Mouse (Mus musculus): ENCODE measurements around the gene Rerg. TPM values are rescaled to one million over a fixed set of nuclear protein-coding genes. Genes with fewer than 3 reads are reported as not detected.
A peak's percentile ranks its signal among the peaks of the same experiment; 100 is the strongest.

Gene Rerg
- polyA plus RNA-seq, 1 experiment from 2014 or later = 1.6 TPM

- Histone ChIP-seq H3K4me3 (ENCODE audit: low read depth, low read length) (no peak overlapping the region), H3K4me1 (replicated peaks; ENCODE audit: control insufficient read depth, insufficient read depth, low read length) (no peaks in the 10 kb centered on the region; the same call in 1 of the 2 replicates), H3K27ac (ENCODE audit: low read depth, low read length) (no peak overlapping the region), H3K9ac (ENCODE audit: low read length) (no peak overlapping the region), H3K27me3 (ENCODE audit: control insufficient read depth, insufficient read depth, low read length) (no peaks in the 10 kb centered on the region), H3K4me2 (ENCODE audit: low read depth, low read length, severe bottlenecking) (no peak overlapping the region), H3K9me3 (ENCODE audit: control insufficient read depth, low read length) (no peaks in the 10 kb centered on the region), H3K36me3 (ENCODE audit: control insufficient read depth, insufficient read depth, low read length) (no peaks in the 10 kb centered on the region)
- ATAC-seq (replicated peaks; ENCODE audit: low FRiP score) (no peak), DNase-seq (ENCODE audit: low spot score) (peak; percentile 8)
- WGBS = 75% methylated on average over 3 of the region's 3 CpGs
Measured at GRCm38 (mm10) chr6:137179026-137179425, 8.7 kb upstream of the Rerg start.

- no peaks in the 10 kb centered on the region for H3K9me3 ChIP-seq (ENCODE audit: control insufficient read depth, low read length)
- no peak overlapping the region for H3K4me2 ChIP-seq (ENCODE audit: low read depth, low read length, severe bottlenecking)
- H3K27ac ChIP-seq (ENCODE audit: low read depth, low read length) = no peak overlapping the region
- no peaks in the 10 kb centered on the region for H3K36me3 ChIP-seq (ENCODE audit: control insufficient read depth, insufficient read depth, low read length)
- DNase-seq (ENCODE audit: low spot score) = no peak
- H3K9ac ChIP-seq (ENCODE audit: low read length) = no peak overlapping the region
- 42% methylated on average over 7 of the region's 7 CpGs for WGBS
- peaks cover 2% of the 10 kb centered on the region; the same call in 1 of the 2 replicates for H3K27me3 ChIP-seq (ENCODE audit: control insufficient read depth, insufficient read depth, low read length)
- ATAC-seq (replicated peaks; ENCODE audit: low FRiP score) = no peak
- H3K4me1 ChIP-seq (replicated peaks; ENCODE audit: control insufficient read depth, insufficient read depth, low read length) = no peaks in the 10 kb centered on the region; the same call in 1 of the 2 replicates
- no peak overlapping the region for H3K4me3 ChIP-seq (ENCODE audit: low read depth, low read length)
Measured at GRCm38 (mm10) chr6:137170646-137171045, 349 bp upstream of the Rerg start.

GRCm38 (mm10) chr6:137169171-137169968 lies 927 bp downstream of the Rerg start:
- under 1% methylated on average over 53 of the region's 53 CpGs for WGBS
- no peaks in the 10 kb centered on the region for H3K36me3 ChIP-seq (ENCODE audit: control insufficient read depth, insufficient read depth, low read length)
- H3K27ac ChIP-seq (ENCODE audit: low read depth, low read length) = no peak overlapping the region
- no peaks in the 10 kb centered on the region; the same call in 1 of the 2 replicates for H3K4me1 ChIP-seq (replicated peaks; ENCODE audit: control insufficient read depth, insufficient read depth, low read length)
- DNase-seq (ENCODE audit: low spot score) = peak; percentile 97
- no peaks in the 10 kb centered on the region for H3K9me3 ChIP-seq (ENCODE audit: control insufficient read depth, low read length)
- peak overlapping the region; percentile 44 for H3K4me3 ChIP-seq (ENCODE audit: low read depth, low read length)
- H3K27me3 ChIP-seq (ENCODE audit: control insufficient read depth, insufficient read depth, low read length) = peaks cover 2% of the 10 kb centered on the region; the same call in 1 of the 2 replicates
- ATAC-seq (replicated peaks; ENCODE audit: low FRiP score) = peak; percentile 92
- peak overlapping the region; percentile 98 for H3K4me2 ChIP-seq (ENCODE audit: low read depth, low read length, severe bottlenecking)
- H3K9ac ChIP-seq (ENCODE audit: low read length) = peak overlapping the region; percentile 53

GRCm38 (mm10) chr6:137166843-137167242 lies 3.5 kb downstream of the Rerg start:
- no peak overlapping the region for H3K27ac ChIP-seq (ENCODE audit: low read depth, low read length)
- no peak overlapping the region for H3K9ac ChIP-seq (ENCODE audit: low read length)
- no peak for DNase-seq (ENCODE audit: low spot score)
- peaks cover 2% of the 10 kb centered on the region; the same call in 1 of the 2 replicates for H3K27me3 ChIP-seq (ENCODE audit: control insufficient read depth, insufficient read depth, low read length)
- no peak overlapping the region for H3K4me2 ChIP-seq (ENCODE audit: low read depth, low read length, severe bottlenecking)
- H3K36me3 ChIP-seq (ENCODE audit: control insufficient read depth, insufficient read depth, low read length) = no peaks in the 10 kb centered on the region
- H3K9me3 ChIP-seq (ENCODE audit: control insufficient read depth, low read length) = no peaks in the 10 kb centered on the region
- H3K4me3 ChIP-seq (ENCODE audit: low read depth, low read length) = no peak overlapping the region
- H3K4me1 ChIP-seq (replicated peaks; ENCODE audit: control insufficient read depth, insufficient read depth, low read length) = no peaks in the 10 kb centered on the region; the same call in 1 of the 2 replicates
- ATAC-seq (replicated peaks; ENCODE audit: low FRiP score) = 0 out of 2 replicates have a peak, but pooled peaks have one; percentile 18
- WGBS = 52% methylated on average over 4 of the region's 4 CpGs

GRCm38 (mm10) chr6:137163571-137163970 lies 6.7 kb downstream of the Rerg start:
- H3K4me1 ChIP-seq (replicated peaks; ENCODE audit: control insufficient read depth, insufficient read depth, low read length) = no peaks in the 10 kb centered on the region
- H3K4me3 ChIP-seq (ENCODE audit: low read depth, low read length) = no peak overlapping the region
- no peak overlapping the region for H3K9ac ChIP-seq (ENCODE audit: low read length)
- DNase-seq (ENCODE audit: low spot score) = no peak
- H3K27ac ChIP-seq (ENCODE audit: low read depth, low read length) = no peak overlapping the region
- 71% methylated on average over 10 of the region's 10 CpGs for WGBS
- no peak overlapping the region for H3K4me2 ChIP-seq (ENCODE audit: low read depth, low read length, severe bottlenecking)
- ATAC-seq (replicated peaks; ENCODE audit: low FRiP score) = no peak
- H3K9me3 ChIP-seq (ENCODE audit: control insufficient read depth, low read length) = no peaks in the 10 kb centered on the region
- no peaks in the 10 kb centered on the region for H3K36me3 ChIP-seq (ENCODE audit: control insufficient read depth, insufficient read depth, low read length)
- H3K27me3 ChIP-seq (ENCODE audit: control insufficient read depth, insufficient read depth, low read length) = peaks cover 2% of the 10 kb centered on the region; the same call in 1 of the 2 replicates

GRCm38 (mm10) chr6:137163061-137163460 lies 7.2 kb downstream of the Rerg start:
- ATAC-seq (replicated peaks; ENCODE audit: low FRiP score) (no peak), DNase-seq (ENCODE audit: low spot score) (no peak)
- H3K4me2 ChIP-seq (ENCODE audit: low read depth, low read length, severe bottlenecking) = no peak overlapping the region
- H3K4me1 ChIP-seq (replicated peaks; ENCODE audit: control insufficient read depth, insufficient read depth, low read length) = no peaks in the 10 kb centered on the region
- no peaks in the 10 kb centered on the region for H3K9me3 ChIP-seq (ENCODE audit: control insufficient read depth, low read length)
- no peaks in the 10 kb centered on the region; the same call in 1 of the 2 replicates for H3K27me3 ChIP-seq (ENCODE audit: control insufficient read depth, insufficient read depth, low read length)
- no peak overlapping the region for H3K27ac ChIP-seq (ENCODE audit: low read depth, low read length)
- H3K9ac ChIP-seq (ENCODE audit: low read length) = no peak overlapping the region
- 73% methylated on average over 4 of the region's 4 CpGs for WGBS
- no peak overlapping the region for H3K4me3 ChIP-seq (ENCODE audit: low read depth, low read length)
- H3K36me3 ChIP-seq (ENCODE audit: control insufficient read depth, insufficient read depth, low read length) = no peaks in the 10 kb centered on the region

- Histone ChIP-seq H3K27ac (ENCODE audit: low read depth, low read length) (no peak overlapping the region), H3K36me3 (ENCODE audit: control insufficient read depth, insufficient read depth, low read length) (no peaks in the 10 kb centered on the region), H3K9ac (ENCODE audit: low read length) (no peak overlapping the region), H3K9me3 (ENCODE audit: control insufficient read depth, low read length) (no peaks in the 10 kb centered on the region), H3K4me1 (replicated peaks; ENCODE audit: control insufficient read depth, insufficient read depth, low read length) (no peaks in the 10 kb centered on the region), H3K4me2 (ENCODE audit: low read depth, low read length, severe bottlenecking) (no peak overlapping the region), H3K27me3 (ENCODE audit: control insufficient read depth, insufficient read depth, low read length) (no peaks in the 10 kb centered on the region), H3K4me3 (ENCODE audit: low read depth, low read length) (no peak overlapping the region)
- 94% methylated on average over 7 of the region's 7 CpGs for whole genome bisulfite sequencing
- no peak for DNase-seq (ENCODE audit: low spot score)
- no peak for ATAC-seq (replicated peaks; ENCODE audit: low FRiP score)
Measured at GRCm38 (mm10) chr6:137162481-137162880, 7.8 kb downstream of the Rerg start.

- DNase-seq (ENCODE audit: low spot score) (no peak), ATAC-seq (replicated peaks; ENCODE audit: low FRiP score) (no peak)
- no peak overlapping the region for H3K4me2 ChIP-seq (ENCODE audit: low read depth, low read length, severe bottlenecking)
- no peaks in the 10 kb centered on the region for H3K4me1 ChIP-seq (replicated peaks; ENCODE audit: control insufficient read depth, insufficient read depth, low read length)
- no peak overlapping the region for H3K9ac ChIP-seq (ENCODE audit: low read length)
- no peaks in the 10 kb centered on the region for H3K9me3 ChIP-seq (ENCODE audit: control insufficient read depth, low read length)
- 88% methylated on average over 11 of the region's 11 CpGs for WGBS
- no peak overlapping the region for H3K4me3 ChIP-seq (ENCODE audit: low read depth, low read length)
- H3K36me3 ChIP-seq (ENCODE audit: control insufficient read depth, insufficient read depth, low read length) = no peaks in the 10 kb centered on the region
- no peaks in the 10 kb centered on the region for H3K27me3 ChIP-seq (ENCODE audit: control insufficient read depth, insufficient read depth, low read length)
- H3K27ac ChIP-seq (ENCODE audit: low read depth, low read length) = no peak overlapping the region
Measured at GRCm38 (mm10) chr6:137161491-137162088, 8.7 kb downstream of the Rerg start.

Measured in forebrain, embryonic 11.5 days (tissue).